Mouse (Mus musculus) right cerebral cortex, postnatal 14 days (tissue): ENCODE data around the gene Pah.
A peak's percentile ranks its signal among the peaks of the same experiment; 100 is the strongest.

Experiments used
- DNase-seq: peaks from one replicate; pipeline ENCODE4 v3.0.0; 2022

Pah gene

GRCm38 (mm10) chr10:87521646-87522045 is at the start of gene Pah:
Pah (plus strand) TSS chr10:87521795.
- DNase-seq = no peak

DNA sequence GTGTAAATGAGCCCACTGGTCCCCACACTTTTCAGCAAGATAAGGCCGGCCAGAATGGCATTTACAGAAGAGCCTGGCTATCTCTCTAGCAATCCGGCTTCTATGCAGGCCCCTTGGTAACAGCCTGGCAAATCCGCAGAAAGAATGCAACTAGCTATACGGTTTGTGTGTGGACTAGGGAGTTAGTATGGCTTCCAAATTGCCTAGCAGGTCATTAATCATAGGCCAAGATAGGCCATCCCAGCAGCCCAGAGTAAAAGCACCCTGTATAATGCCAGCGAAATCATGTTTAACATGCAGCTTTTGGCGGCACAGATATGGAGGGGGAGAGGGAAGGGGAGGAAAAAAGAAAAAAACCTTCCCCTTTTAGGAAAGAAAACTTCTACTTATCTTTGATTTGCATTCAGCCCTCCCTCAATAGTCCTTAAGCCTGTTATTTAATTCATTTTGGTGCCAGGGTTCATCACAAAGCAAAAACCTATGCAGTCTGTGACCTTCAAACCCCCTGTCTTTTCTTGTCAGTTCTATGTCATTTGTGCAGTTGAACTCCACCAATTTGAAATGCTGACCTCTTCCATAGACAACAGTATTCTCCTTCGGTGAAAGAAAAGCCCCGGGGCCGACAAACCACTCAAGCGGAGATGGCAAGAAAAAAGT is 48.0 kb upstream of the Pah start:
- no peak for DNase-seq

GRCm38 (mm10) chr10:87474971-87475370 is 46.6 kb upstream of the Pah start:
- DNase-seq = no peak

- no peak for DNase-seq
These were observed 43.7 kb upstream of the Pah start for GRCm38 (mm10) chr10:87477895-87478294.

DNA sequence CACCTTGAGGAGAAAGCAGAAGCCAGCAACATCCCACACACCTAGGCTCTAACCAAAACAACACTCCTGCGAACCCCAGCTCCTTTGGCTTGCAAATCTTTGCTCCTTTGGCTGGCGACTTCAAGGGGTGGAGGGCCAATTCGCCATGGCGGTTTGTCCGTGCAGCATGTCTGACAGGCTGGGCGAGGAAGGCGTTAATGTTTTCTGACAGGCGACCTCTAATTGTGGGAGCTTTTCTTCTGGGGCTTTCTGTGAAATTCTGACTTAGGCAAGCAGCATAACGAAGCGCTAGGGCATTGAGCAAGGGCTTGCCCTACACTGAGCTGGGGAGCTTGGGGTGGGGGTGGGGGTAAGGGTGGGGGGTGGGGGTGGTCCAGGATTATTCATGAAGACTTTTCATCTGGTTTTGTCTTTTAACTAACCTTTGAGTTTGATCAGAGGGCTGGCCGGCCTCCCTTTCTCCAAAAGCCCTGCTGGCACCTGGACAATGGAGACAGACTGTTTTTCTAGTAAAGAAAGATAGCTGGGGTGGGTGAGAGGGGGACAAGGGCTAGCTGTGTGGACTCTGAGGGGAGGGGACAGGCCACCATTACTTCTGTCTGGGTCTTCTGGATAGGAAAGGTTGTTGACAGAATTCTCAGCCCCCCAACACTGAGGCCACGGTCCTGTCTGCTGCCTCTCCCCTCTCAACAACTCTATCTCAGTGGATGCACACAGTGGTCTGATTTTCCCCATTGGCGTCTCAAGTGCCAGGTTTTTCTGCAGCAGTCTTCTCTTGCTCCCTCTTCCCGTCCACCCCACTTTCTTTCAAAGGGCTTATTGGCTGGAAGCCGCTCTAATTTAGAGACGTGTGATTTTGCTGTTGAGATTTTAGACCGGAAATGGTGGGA is 36.5 kb upstream of the Pah start:
- no peak for DNase-seq

DNA sequence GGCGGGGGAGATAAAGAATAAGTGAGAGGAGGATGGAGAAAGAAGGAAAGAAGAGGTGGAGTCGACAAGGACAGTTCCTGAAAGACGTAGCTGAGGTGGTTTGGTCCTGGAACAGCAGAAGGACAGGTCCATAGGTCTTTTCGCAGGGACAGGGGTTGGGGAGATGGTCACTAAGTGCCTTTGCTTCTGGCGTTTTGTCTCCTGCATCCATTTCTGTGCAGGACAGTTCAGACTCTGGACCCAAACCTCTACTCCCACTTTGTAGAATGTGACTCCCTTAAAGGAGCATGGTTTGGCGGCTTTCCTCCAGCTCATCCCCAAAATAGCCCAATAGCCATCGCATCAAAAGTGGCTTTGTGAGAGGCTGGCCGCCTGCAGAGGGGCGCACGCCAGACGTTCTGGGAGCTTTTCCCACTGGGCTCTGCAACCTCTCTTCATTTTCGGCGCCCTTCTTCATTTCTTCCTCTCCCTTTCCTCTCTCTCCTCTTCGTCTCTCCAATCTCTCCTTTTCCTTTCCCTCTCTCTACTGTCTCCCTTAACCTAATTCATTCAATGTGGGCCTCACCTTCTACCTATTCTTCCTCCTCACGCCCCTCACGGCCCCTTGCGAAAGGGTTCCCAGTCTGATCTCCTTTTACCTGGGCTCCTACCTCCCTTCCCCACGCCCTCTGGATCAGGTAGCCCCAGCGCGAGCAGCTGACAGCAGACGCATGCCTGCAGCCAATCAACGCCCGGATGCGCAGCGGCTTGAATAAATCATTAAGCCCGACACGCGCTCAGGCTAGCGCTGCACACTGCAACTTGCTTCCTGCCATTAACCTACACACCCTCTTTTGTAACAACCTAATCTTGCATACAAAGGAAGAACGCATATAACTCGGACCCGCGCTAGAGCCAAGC is 35.6 kb upstream of the Pah start:
- peak; percentile 52 for DNase-seq

- DNase-seq = peak; percentile 44
These were observed 33.0 kb upstream of the Pah start for GRCm38 (mm10) chr10:87488429-87489145.

DNA sequence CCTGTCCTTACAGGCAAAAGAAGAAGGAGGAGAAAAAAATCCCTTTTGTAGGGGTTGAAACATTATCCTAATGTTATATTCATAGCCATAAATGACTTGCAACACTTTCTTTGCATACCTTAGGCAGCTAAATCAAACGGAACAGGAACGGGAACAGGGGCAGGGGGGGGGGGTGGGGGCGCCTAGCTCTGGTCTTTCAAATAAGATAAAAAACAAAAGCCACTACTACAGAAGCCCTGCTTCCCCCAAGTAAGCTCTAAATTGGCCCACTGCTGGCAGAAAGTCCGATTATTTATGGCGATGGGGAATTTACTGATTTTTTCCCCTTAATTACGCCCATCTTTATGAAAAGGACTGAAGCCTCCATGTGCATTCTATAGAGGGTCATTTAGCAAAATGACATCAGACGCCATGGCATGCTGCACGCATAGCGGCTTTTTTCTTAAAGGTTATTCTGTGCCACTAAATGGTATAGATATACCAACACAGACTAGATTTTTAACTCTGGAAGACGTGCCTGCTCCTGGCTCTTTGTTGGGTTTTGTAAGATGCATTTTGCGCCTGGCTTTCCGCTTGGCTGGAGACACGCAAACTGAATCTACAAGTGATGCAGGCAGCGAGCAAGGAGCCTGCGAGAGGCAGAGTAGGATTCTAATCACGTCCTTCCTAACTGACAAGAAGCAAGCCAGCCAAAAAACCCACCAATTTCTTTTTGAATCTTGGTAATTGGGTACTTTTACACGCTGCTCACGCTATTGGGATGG is 32.2 kb upstream of the Pah start:
- DNase-seq = peak; percentile 30

- no peak for DNase-seq
These were observed 31.3 kb upstream of the Pah start for GRCm38 (mm10) chr10:87490328-87490727.

GRCm38 (mm10) chr10:87491485-87492040 is 30.0 kb upstream of the Pah start:
- DNase-seq = no peak

- DNase-seq = no peak
These were observed 29.3 kb upstream of the Pah start for GRCm38 (mm10) chr10:87492332-87492660.

GRCm38 (mm10) chr10:87492661-87493551 is 28.7 kb upstream of the Pah start:
- DNase-seq = peak; percentile 70

DNA sequence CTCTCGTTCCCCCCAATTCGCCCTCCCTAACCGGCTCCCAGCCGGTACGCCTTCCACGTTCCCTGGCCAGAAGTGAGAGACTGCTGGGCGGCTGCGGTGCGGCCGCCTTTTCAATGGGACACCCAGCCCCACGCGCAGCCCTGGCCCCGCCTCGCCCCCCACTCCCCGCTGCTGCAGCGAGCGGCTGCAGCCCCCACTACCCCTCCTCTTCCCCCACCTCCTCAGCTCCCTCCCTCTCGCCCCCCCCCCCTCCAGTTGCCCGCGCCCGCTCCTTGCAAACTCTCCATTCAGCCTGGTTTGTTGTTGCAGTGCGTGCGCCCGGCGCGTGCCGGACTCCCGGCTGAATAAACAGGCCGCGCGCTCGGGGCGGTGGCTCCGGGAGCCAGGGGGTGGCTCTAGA is 28.0 kb upstream of the Pah start, which contains the start of gene Ascl1:
TSS of gene Ascl1 (minus strand) at position 85 of the 400 bp plus-strand sequence.
- peak; percentile 47 for DNase-seq

GRCm38 (mm10) chr10:87494176-87494575 is 27.4 kb upstream of the Pah start:
- no peak for DNase-seq

- peak; percentile 38 for DNase-seq
These were observed 27.0 kb upstream of the Pah start for GRCm38 (mm10) chr10:87494596-87494995.

GRCm38 (mm10) chr10:87497056-87497455 is 24.5 kb upstream of the Pah start:
- no peak for DNase-seq

DNA sequence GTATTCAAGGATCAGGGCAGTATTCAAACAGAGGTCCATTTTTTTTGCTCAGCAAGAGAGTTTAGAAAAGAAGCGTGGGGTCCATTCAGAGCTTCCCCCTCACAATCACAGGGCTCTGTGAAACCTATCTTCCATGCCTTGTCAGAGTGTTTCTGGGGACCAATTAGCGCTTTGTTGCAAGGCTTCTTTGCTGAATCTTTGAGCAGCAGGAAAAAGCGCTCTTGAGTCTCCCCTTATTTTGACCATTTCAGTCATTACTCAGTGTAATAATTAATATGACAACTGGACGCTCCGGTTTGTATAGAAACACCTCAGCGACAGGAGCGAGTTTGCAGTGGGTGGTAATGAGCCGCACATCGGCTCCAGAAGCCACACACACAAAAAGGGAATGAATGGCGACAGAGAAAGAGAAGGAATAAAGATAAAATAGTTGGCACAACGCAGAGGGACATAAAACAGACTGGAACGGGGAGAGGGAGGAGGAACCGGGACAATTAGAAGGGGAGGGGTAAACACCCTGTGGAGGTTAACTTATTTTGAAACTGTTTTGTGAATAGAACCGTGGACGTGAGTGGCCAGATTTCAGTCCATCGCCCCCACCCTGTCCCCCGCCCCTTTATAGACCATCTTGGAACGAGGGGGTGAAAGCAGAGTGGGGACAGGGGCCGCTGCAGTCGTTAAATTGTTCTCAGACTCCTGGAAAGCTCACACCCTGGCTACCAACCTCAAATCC is 20.5 kb upstream of the Pah start:
- DNase-seq = no peak

DNA sequence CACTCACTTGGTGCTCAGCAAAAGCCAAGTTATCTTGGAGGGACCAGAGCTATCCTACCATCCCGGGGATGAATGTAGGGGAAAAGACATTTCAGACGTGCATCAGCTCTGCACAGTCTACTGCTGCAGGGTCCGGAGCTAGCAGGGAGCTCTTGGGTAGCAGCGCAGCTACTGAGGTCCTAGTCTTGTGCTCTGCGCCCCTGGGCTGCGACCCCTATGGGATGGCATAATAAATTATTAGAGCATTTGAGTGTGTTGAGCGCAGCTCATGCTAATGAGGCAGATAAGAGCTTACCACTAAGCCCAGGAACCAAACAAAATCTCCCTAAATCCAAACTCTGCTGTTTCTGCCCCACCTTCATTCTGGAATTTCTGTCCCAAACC is 19.9 kb upstream of the Pah start:
- DNase-seq = no peak

GRCm38 (mm10) chr10:87502283-87502682 is 19.3 kb upstream of the Pah start:
- no peak for DNase-seq

DNA sequence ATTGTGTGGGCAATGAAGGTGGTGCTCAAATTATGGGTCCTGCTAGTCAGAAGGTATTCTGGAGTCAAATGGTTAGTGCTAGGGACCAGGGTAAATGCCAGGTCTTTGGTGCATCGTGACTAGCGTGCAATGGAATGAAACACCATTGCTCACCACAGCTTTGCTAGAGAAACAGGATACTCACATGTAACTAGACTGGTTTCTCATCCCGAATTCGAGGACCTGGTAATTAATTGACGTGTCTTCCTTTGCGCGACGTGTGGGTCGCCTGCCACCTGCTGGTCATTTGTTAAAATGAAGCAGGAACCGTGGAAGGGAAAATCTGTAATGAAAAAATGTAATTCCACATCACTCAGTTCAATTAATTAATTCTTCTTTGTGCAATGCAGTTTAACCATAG is 17.6 kb upstream of the Pah start:
- peak; percentile 69 for DNase-seq
